ENCODE assay signal across 18 mouse cellular contexts in the genomic region with DNA sequence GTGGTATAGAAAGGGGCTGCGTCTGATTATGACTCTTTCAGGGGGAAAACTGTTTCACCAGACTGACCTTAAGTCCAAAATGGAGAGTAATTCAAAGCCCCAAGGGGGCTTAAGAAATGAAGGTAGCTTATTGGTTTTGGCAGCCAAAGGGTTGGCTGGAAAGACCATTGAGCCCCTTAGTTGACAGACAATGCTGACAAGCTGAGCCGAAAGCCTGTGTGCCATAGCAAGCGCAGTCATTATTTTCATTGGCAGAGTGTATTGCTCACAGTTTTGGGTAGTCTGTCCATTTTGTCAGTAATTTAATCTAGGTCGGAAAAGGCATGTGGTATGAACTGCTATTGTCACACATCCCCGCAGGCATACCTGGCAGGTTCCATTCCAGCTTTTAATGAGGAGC.
"Had no signal": no experiment of that assay in that cellular context is flagged by ENCODE, and none has a peak within 500 bp of the region (broad histone marks: within the 10 kb centered on the region; RNA-seq: fewer than 3 reads in every experiment).

No protein-coding gene starts in this region.

- H3K36me3 ChIP-seq: liver, embryonic 13.5 days; lung, embryonic 15.5 days; neural tube, embryonic 15.5 days had no signal

- DNase-seq: kidney, adult 11 months; kidney, adult 9 months; kidney, postnatal 36 days; layer of hippocampus, adult 9-11 months; layer of hippocampus, postnatal 36 days; liver; liver, embryonic 13.5 days; liver, postnatal 0 days; lung, postnatal 14 days; right cerebral cortex, adult 18-20 months; right cerebral cortex, postnatal 25 days; thymus, postnatal 4 days had no signal

- H3K9me3 ChIP-seq: liver, embryonic 13.5 days; lung, embryonic 15.5 days; neural tube, embryonic 15.5 days had no signal

- H3K9ac ChIP-seq: liver, embryonic 13.5 days; liver, postnatal 0 days; lung, embryonic 15.5 days; neural tube, embryonic 15.5 days had no signal

- H3K4me2 ChIP-seq: liver, embryonic 13.5 days; lung, embryonic 15.5 days; neural tube, embryonic 15.5 days had no signal

- H3K27me3 ChIP-seq: liver, embryonic 13.5 days; lung, embryonic 15.5 days; megakaryocyte, embryonic 14.5 days; neural tube, embryonic 15.5 days had no signal

- ATAC-seq: liver, postnatal 0 days had no signal

- H3K4me1 ChIP-seq: liver, embryonic 13.5 days; megakaryocyte, embryonic 14.5 days had no signal

- H3K27ac ChIP-seq: kidney, postnatal 0 days; liver, embryonic 13.5 days; lung, embryonic 15.5 days; macrophage; neural tube, embryonic 15.5 days had no signal

- H3K4me3 ChIP-seq: liver, embryonic 13.5 days; lung, embryonic 15.5 days; megakaryocyte, embryonic 14.5 days; myocyte; neural tube, embryonic 15.5 days had no signal
